Mouse (Mus musculus) stomach, postnatal 0 days (tissue): Measurements from ENCODE around the gene Nle1. TPM values are rescaled to one million over a fixed set of nuclear protein-coding genes. Genes with fewer than 3 reads are reported as not detected.

Experiments used
- ATAC-seq: fragments of 200-750 bp; cut with Nextera tagmentation; 2 replicates; pipeline ENCODE4 v1.8.0; 2017; ENCODE audit not compliant: low FRiP score, low TSS enrichment
- DNase-seq: peaks from one replicate; pipeline ENCODE4 v3.0.0-alpha.2; 2016; ENCODE audit warnings: low spot score
- H3K27ac ChIP-seq: fragments of 300-500 bp; sonication (generic); replicated peaks from 2 replicates; pipeline ENCODE4 v1.5.1; 2014; ENCODE audit warnings: mild to moderate bottlenecking, control low read depth
- H3K27me3 ChIP-seq: fragments of 300-500 bp; sonication (generic); 2 replicates; pipeline ENCODE4 v1.6.1; 2014; ENCODE audit warnings: low read length; ENCODE audit not compliant: control insufficient read depth, insufficient read depth
- H3K36me3 ChIP-seq: fragments of 300-500 bp; sonication (generic); 2 replicates; pipeline ENCODE4 v1.6.1; 2014; ENCODE audit warnings: low read length, mixed read lengths; ENCODE audit not compliant: control insufficient read depth, insufficient read depth
- H3K4me1 ChIP-seq: fragments of 300-500 bp; sonication (generic); replicated peaks from 2 replicates; pipeline ENCODE4 v1.6.1; 2014; ENCODE audit warnings: antibody characterized with exemption; ENCODE audit not compliant: control insufficient read depth, insufficient read depth
- H3K4me2 ChIP-seq: fragments of 300-500 bp; sonication (generic); replicated peaks from 2 replicates; pipeline ENCODE4 v1.6.1; 2014; ENCODE audit warnings: low read depth, mild to moderate bottlenecking, control low read depth, moderate library complexity
- H3K4me3 ChIP-seq: fragments of 300-500 bp; sonication (generic); 2 replicates; pipeline ENCODE4 v1.5.1; 2014; ENCODE audit warnings: low read depth, low read length, control low read depth
- H3K9ac ChIP-seq: fragments of 300-500 bp; sonication (generic); 2 replicates; pipeline ENCODE4 v1.6.1; 2014; ENCODE audit warnings: mild to moderate bottlenecking, low read length, control low read depth, mixed read lengths
- H3K9me3 ChIP-seq: fragments of 300-500 bp; sonication (generic); 2 replicates; pipeline ENCODE4 v1.6.1; 2016; ENCODE audit warnings: low read length; ENCODE audit not compliant: control insufficient read depth
- CTCF ChIP-seq: IDR thresholded peaks from 2 replicates; pipeline ENCODE4 v1.5.1; 2016; ENCODE audit warnings: antibody characterized with exemption, low read depth, mild to moderate bottlenecking, moderate library complexity
- EP300 ChIP-seq: optimal IDR thresholded peaks from 2 replicates; pipeline ENCODE3; 2016; ENCODE audit warnings: antibody characterized with exemption
- WGBS: fragments of 180-500 bp; shearing (Covaris S2); extraction: QIAGEN DNeasy Blood & Tissue Kit; methylation state at CpG from one replicate; pipeline ENCODE4 v1.1.7; 2014; 5-methylcytosine and 5-hydroxymethylcytosine counted together
- polyA plus RNA-seq: library from polyadenylated mRNA; unstranded; fragments of >200 nt; fragmentation: Nextera tagmentation; extraction: Ambion mirVana; gene quantifications from 2 replicates; pipeline ENCODE4 v1.2.1, GENCODE M21; 2015

The Nle1 gene
- polyA plus RNA-seq, 1 experiment from 2014 or later = 15.3 TPM

GRCm38 (mm10) chr11:82874924-82875323, 33.3 kb downstream of the Nle1 start:
- TF ChIP-seq EP300 = no peak
- TF ChIP-seq CTCF = no peak
- ATAC-seq (no peak), DNase-seq (no peak)
- Histone ChIP-seq H3K27ac (no peak overlapping the region), H3K4me2 (no peak overlapping the region), H3K27me3 (no peaks in the 10 kb centered on the region), H3K9me3 (no peaks in the 10 kb centered on the region), H3K4me3 (no peak overlapping the region), H3K9ac (no peak overlapping the region), H3K36me3 (peaks cover 3% of the 10 kb centered on the region), H3K4me1 (no peaks in the 10 kb centered on the region)
- WGBS = 45% methylated on average over 5 of the region's 5 CpGs

- H3K4me1 ChIP-seq = no peaks in the 10 kb centered on the region
- H3K27ac ChIP-seq = peak within 1 kb of the TSS; percentile 92
- ATAC-seq (peak; percentile 97), DNase-seq (peak; percentile 97)
- H3K27me3 ChIP-seq = no peaks in the 10 kb centered on the region
- TF ChIP-seq CTCF = peak; percentile 89
- no peak for TF ChIP-seq EP300
- under 1% methylated on average over 34 of the region's 43 CpGs for WGBS
- no peaks in the 10 kb centered on the region for H3K36me3 ChIP-seq
- no peaks in the 10 kb centered on the region for H3K9me3 ChIP-seq
- H3K9ac ChIP-seq = peak within 1 kb of the TSS; percentile 91
- H3K4me2 ChIP-seq = peak within 1 kb of the TSS; percentile 77
- peak within 1 kb of the TSS; percentile 87 for H3K4me3 ChIP-seq
Measured at GRCm38 (mm10) chr11:82871031-82871446, 37.2 kb downstream of the Nle1 start, which contains the start of gene Rffl. TSS of gene Rffl (minus strand) at chr11:82871210.

GRCm38 (mm10) chr11:82870173-82871030, 37.8 kb downstream of the Nle1 start:
- TF ChIP-seq EP300 (no peak), CTCF (0 out of 2 replicates have a peak, but pooled peaks have one; percentile 1)
- Histone ChIP-seq H3K27ac (peak overlapping the region; percentile 92), H3K36me3 (no peaks in the 10 kb centered on the region)

DNA sequence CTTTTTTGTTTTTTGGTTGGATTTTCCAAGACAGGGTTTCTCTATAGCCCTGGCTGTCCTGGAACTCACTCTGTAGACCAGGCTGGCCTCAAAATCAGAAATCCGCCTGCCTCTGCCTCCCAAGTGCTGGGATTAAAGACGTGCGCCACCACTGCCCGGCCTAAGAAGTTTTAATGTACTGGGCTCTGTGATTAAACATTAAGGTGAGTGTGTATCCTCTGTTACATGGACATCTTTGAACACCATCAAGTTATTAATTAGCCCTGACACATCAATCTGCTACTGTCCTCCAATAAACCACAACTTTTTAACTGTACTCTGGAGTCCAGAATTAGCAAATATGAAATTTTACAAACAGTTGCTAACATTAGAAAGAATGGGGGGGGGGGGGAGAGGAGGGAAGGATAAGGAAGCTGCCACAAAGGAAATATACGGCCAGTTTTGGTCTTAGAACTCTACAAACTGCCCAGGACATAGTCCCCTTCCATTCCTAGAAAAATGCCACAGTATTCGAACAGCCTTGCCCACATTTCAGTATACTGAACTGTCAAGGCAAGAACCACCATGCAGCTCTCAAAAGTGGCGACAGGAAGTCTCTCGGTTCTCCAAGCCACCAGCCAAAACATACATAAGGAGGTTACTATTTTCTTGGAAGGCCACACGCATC, 38.6 kb downstream of the Nle1 start:
- no peak for DNase-seq
- TF ChIP-seq CTCF (no peak), EP300 (no peak)
- Histone ChIP-seq H3K4me2 (peak overlapping the region; percentile 77), H3K9ac (peak overlapping the region; percentile 91; the same call in 1 of the 2 replicates), H3K4me1 (no peaks in the 10 kb centered on the region), H3K36me3 (no peaks in the 10 kb centered on the region), H3K9me3 (no peaks in the 10 kb centered on the region), H3K27ac (peak overlapping the region; percentile 92), H3K4me3 (peak overlapping the region; percentile 87), H3K27me3 (no peaks in the 10 kb centered on the region)
- ATAC-seq = no peak
- 57% methylated on average over 9 of the region's 9 CpGs for WGBS

More at GRCm38 (mm10) chr11:82870173-82871030, 37.8 kb downstream of the Nle1 start:
- peak overlapping the region; percentile 87 for H3K4me3 ChIP-seq
- H3K9ac ChIP-seq = peak overlapping the region; percentile 91
- ATAC-seq (peak; percentile 72), DNase-seq (peak; percentile 47)
- no peaks in the 10 kb centered on the region for H3K27me3 ChIP-seq
- no peaks in the 10 kb centered on the region for H3K4me1 ChIP-seq
- peak overlapping the region; percentile 77 for H3K4me2 ChIP-seq
- no peaks in the 10 kb centered on the region for H3K9me3 ChIP-seq
- 1% methylated on average over 36 of the region's 36 CpGs for WGBS

GRCm38 (mm10) chr11:82867956-82868355, 40.3 kb downstream of the Nle1 start:
- WGBS = 81% methylated on average over 5 of the region's 5 CpGs
- no peak overlapping the region for H3K9ac ChIP-seq
- H3K27ac ChIP-seq = no peak overlapping the region
- H3K4me1 ChIP-seq = no peaks in the 10 kb centered on the region
- ATAC-seq (no peak), DNase-seq (no peak)
- H3K4me3 ChIP-seq = no peak overlapping the region
- H3K9me3 ChIP-seq = no peaks in the 10 kb centered on the region
- no peak overlapping the region for H3K4me2 ChIP-seq
- TF ChIP-seq CTCF (no peak), EP300 (no peak)
- no peaks in the 10 kb centered on the region for H3K27me3 ChIP-seq
- no peaks in the 10 kb centered on the region for H3K36me3 ChIP-seq
